Mouse (Mus musculus) kidney, postnatal 0 days (tissue): ENCODE measurements around the gene Fahd1. TPM values are rescaled to one million over a fixed set of nuclear protein-coding genes. Genes with fewer than 3 reads are reported as not detected.

Experiments
- ATAC-seq: fragments of 200-750 bp; cut with Nextera tagmentation; replicated peaks from 2 replicates; pipeline ENCODE4 v1.8.0; 2017; ENCODE audit warnings: low read depth, moderate number of reproducible peaks, moderate TSS enrichment, moderate library complexity; ENCODE audit not compliant: low FRiP score
- DNase-seq: peaks from one replicate; pipeline ENCODE4 v3.0.0-alpha.2; 2016; ENCODE audit warnings: low spot score
- H3K27ac ChIP-seq: fragments of 300-500 bp; sonication (generic); 2 replicates; pipeline ENCODE4 v1.5.1; 2014; ENCODE audit warnings: mild to moderate bottlenecking
- H3K27me3 ChIP-seq: fragments of 300-500 bp; sonication (generic); 2 replicates; pipeline ENCODE4 v1.6.1; 2014; ENCODE audit warnings: low read length, mixed read lengths; ENCODE audit not compliant: insufficient read depth
- H3K36me3 ChIP-seq: fragments of 300-500 bp; sonication (generic); 2 replicates; pipeline ENCODE4 v1.6.1; 2014; ENCODE audit warnings: low read length, mixed read lengths; ENCODE audit not compliant: insufficient read depth
- H3K4me1 ChIP-seq: fragments of 300-500 bp; sonication (generic); replicated peaks from 2 replicates; pipeline ENCODE4 v1.6.1; 2014; ENCODE audit warnings: antibody characterized with exemption, low read length, mixed read lengths; ENCODE audit not compliant: insufficient read depth
- H3K4me2 ChIP-seq: fragments of 300-500 bp; sonication (generic); 2 replicates; pipeline ENCODE4 v1.6.1; 2014; ENCODE audit warnings: mild to moderate bottlenecking, low read length, moderate library complexity, mixed read lengths
- H3K4me3 ChIP-seq: fragments of 300-500 bp; sonication (generic); replicated peaks from 2 replicates; pipeline ENCODE4 v1.5.1; 2014; ENCODE audit warnings: low read depth, low read length
- H3K9ac ChIP-seq: fragments of 300-500 bp; sonication (generic); 2 replicates; pipeline ENCODE4 v1.6.1; 2014; ENCODE audit warnings: low read depth, low read length
- H3K9me3 ChIP-seq: fragments of 300-500 bp; sonication (generic); replicated peaks from 2 replicates; pipeline ENCODE4 v1.6.1; 2016; ENCODE audit warnings: low read length, inconsistent platforms, mixed read lengths
- CTCF ChIP-seq: IDR thresholded peaks from 2 replicates; pipeline ENCODE4 v1.5.1; 2016; ENCODE audit warnings: antibody characterized with exemption, low read depth, mild to moderate bottlenecking, moderate library complexity
- WGBS: fragments of 180-500 bp; shearing (Covaris S2); extraction: QIAGEN DNeasy Blood & Tissue Kit; methylation state at CpG from one replicate; pipeline ENCODE4 v1.1.7; 2014; 5-methylcytosine and 5-hydroxymethylcytosine counted together
- polyA plus RNA-seq: library from polyadenylated mRNA; unstranded; fragments of >200 nt; fragmentation: Nextera tagmentation; extraction: Ambion mirVana; gene quantifications from 2 replicates; pipeline ENCODE4 v1.2.1, GENCODE M21; 2015

The Fahd1 gene
- polyA plus RNA-seq, 1 experiment from 2014 or later: 88.0 TPM

DNA sequence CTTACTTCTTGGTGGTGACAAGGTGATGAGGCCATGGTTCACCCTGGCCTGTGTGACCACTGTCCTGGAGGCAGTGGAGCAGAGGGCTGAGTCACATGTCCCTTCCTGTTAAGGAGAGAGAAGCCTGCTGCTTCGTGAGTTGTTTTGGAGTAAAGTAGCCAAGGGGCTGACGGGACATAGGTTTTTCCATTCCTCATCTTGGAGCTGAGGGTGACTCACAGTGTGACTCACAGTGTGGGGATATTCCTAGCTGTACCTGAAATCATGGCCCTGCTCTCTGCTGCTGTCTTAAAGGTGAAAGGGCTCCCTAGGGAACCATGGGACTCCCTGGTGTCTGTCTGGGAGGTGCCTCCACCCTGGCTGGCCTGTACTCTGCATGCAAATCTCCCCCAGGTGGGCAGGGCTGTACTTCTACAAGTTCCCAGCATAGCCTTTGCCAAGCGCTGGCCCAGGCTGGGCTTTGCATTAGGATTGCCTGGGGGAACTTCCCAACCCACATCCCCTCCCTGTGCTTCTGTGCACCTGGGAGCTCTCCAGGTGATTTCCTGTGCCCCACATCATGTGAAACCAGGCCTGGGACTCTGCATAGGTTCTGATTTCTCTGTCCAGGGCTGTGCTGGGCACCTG lies 5.8 kb upstream of the Fahd1 start:
- peaks cover 11% of the 10 kb centered on the region; the same call in 1 of the 2 replicates for H3K36me3 ChIP-seq
- WGBS: 91% methylated on average over 3 of the region's 3 CpGs

DNA sequence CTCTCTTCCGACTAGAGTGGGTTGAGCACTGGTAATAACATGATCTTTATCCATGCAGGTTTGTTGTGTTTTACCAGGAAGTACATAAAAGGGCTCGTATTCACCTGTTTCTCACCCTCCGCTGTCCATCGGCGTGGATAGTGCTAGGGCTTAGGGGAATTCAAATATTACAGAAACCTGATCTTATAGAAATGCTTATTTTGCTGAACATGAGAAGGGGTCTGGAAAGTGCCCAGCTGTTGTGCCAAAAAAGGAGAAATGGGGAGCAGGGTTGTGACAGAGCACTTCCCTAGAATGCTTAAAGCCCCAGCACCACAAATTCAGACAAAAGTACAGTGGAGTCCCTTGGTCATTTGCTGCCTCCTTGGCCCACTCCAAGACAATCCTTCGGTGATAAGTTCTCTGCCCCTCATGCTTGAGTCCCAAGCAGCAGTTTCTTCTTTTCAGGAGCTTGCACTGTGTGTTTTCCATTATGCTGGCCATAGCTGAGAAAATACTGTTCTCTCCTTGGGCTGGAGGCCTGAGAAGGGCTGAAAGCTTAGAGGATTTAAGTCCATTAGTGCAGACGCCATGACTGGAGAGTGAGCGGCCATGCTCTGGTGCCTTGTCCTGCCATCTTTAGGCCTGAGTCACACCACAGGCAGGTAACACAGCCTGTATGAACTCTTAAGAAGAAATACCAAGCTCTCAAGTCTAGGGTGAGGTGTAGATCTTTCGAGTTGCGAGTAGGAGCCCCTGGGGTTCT lies 1.4 kb upstream of the Fahd1 start:
- Histone ChIP-seq H3K4me2 (peak overlapping the region; percentile 81), H3K9ac (peak overlapping the region; percentile 71), H3K4me1 (0 out of 2 replicates have a peak, but pooled peaks cover 8% of the 10 kb centered on the region), H3K27ac (no peak overlapping the region), H3K36me3 (peaks cover 6% of the 10 kb centered on the region; the same call in 1 of the 2 replicates), H3K27me3 (no peaks in the 10 kb centered on the region), H3K9me3 (no peaks in the 10 kb centered on the region), H3K4me3 (peak overlapping the region; percentile 68)
- DNase-seq: no peak
- ATAC-seq: no peak
- no peak for TF ChIP-seq CTCF
- WGBS: 59% methylated on average over 10 of the region's 10 CpGs

More for the DNA sequence above, 5.8 kb upstream of the Fahd1 start:
- peak; percentile 25; the same call in 1 of the 2 replicates for ATAC-seq
- Histone ChIP-seq H3K4me3 (no peak overlapping the region), H3K4me1 (0 out of 2 replicates have a peak, but pooled peaks cover 5% of the 10 kb centered on the region), H3K9me3 (no peaks in the 10 kb centered on the region), H3K4me2 (no peak overlapping the region), H3K9ac (no peak overlapping the region), H3K27me3 (no peaks in the 10 kb centered on the region), H3K27ac (no peak overlapping the region)
- DNase-seq: no peak
- TF ChIP-seq CTCF: no peak

DNA sequence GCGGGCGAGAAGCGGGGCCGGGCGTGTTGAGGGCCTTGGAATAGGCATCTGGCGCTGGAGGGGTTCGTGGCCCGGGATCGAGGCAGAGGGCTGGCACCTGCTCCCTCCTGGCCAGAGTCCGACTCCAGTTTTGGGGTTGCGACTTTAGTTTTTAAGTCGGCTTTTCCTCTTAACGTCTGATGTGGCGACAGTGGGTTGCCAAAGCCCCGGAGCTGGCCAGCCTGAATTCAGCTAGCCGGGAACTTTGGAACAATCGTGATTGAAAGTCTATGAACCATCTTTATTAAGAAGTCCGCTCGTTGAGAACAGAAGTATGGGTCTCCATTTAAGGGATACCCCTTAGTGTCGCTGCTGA lies 586 bp upstream of the Fahd1 start:
- no peak for TF ChIP-seq CTCF
- Histone ChIP-seq H3K4me3 (peak overlapping the region; percentile 68), H3K4me1 (0 out of 2 replicates have a peak, but pooled peaks cover 8% of the 10 kb centered on the region), H3K27ac (peak overlapping the region; percentile 85), H3K27me3 (no peaks in the 10 kb centered on the region), H3K36me3 (peaks cover 3% of the 10 kb centered on the region; the same call in 1 of the 2 replicates), H3K9ac (peak overlapping the region; percentile 71), H3K4me2 (peak overlapping the region; percentile 81), H3K9me3 (no peaks in the 10 kb centered on the region)
- under 1% methylated on average over 20 of the region's 20 CpGs for WGBS
- ATAC-seq (no peak), DNase-seq (no peak)

DNA sequence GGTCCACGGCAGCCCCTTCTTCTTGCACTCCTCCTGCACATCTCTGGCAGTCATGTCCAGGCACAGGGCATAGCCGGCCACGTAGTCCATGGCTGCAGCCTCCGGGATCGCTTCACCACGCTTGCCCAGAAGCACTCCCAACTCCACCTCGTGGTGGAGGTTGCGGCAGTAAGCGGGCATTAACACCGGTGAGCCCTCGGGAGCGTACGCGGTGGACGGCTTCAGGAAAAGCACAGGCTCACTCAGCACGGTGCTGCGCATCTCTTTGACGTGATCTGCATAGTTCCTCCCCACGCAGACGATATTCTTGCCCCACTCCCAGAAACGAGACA lies 465 bp downstream of the Fahd1 start:
- no peaks in the 10 kb centered on the region for H3K27me3 ChIP-seq
- peak overlapping the region; percentile 85 for H3K27ac ChIP-seq
- peak overlapping the region; percentile 64 for H3K9ac ChIP-seq
- peak overlapping the region; percentile 68 for H3K4me3 ChIP-seq
- ATAC-seq: peak; percentile 21
- H3K4me1 ChIP-seq: 0 out of 2 replicates have a peak, but pooled peaks cover 8% of the 10 kb centered on the region
- H3K9me3 ChIP-seq: no peaks in the 10 kb centered on the region
- peak; percentile 45; the same call in 1 of the 2 replicates for TF ChIP-seq CTCF
- peak overlapping the region; percentile 81 for H3K4me2 ChIP-seq
- WGBS: under 1% methylated on average over 21 of the region's 21 CpGs
- DNase-seq: no peak
- H3K36me3 ChIP-seq: 0 out of 2 replicates have a peak, but pooled peaks cover 3% of the 10 kb centered on the region

DNA sequence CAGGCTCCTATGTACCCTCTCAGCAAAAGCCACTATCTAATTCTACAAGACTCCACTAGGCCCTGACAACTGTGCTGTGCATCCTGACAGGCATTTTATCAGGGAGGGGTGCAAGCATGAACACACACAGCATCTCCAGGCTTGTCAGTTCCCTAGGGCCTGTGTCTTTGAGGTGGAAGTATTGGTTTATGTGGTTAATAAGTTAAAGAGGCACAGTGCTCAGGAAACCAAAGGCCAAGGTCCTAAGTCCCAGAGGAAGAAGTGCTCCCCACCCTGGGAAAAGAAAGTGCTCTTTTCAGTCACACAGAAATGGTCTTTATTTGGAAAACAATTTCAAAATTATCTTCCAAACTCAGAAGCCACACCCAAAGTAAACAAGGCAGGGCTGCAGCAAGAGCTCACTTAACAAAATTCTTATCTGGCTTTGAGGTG lies 1.5 kb downstream of the Fahd1 start:
- no peaks in the 10 kb centered on the region for H3K27me3 ChIP-seq
- H3K4me3 ChIP-seq: peak overlapping the region; percentile 68
- H3K9ac ChIP-seq: no peak overlapping the region
- ATAC-seq (no peak), DNase-seq (no peak)
- H3K27ac ChIP-seq: peak overlapping the region; percentile 85
- no peak for TF ChIP-seq CTCF
- H3K4me1 ChIP-seq: 0 out of 2 replicates have a peak, but pooled peaks cover 8% of the 10 kb centered on the region
- no peaks in the 10 kb centered on the region for H3K9me3 ChIP-seq
- H3K4me2 ChIP-seq: peak overlapping the region; percentile 81
- 0 out of 2 replicates have a peak, but pooled peaks cover 2% of the 10 kb centered on the region for H3K36me3 ChIP-seq

DNA sequence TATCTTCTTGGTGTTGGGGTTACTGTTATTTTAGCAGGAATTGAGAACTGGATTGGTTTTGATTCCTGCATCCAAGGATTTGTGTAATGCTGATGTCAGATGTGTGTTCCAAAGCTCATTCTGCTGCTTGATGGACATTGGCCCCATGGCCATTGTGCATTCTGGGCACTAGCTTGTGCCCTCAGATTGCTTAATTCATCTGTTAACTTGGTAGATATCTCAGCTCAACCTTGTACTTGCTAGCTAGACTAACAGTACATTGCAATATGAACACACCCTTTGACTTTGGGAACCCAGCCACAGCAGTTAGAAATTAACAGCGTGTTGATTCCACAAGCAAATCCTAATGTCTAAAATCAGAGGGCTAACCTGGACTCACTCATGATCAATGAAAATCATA lies 2.8 kb downstream of the Fahd1 start:
- Histone ChIP-seq H3K4me3 (no peak overlapping the region), H3K9ac (no peak overlapping the region), H3K9me3 (no peaks in the 10 kb centered on the region), H3K4me1 (0 out of 2 replicates have a peak, but pooled peaks cover 8% of the 10 kb centered on the region), H3K27ac (no peak overlapping the region), H3K4me2 (no peak overlapping the region), H3K36me3 (no peaks in the 10 kb centered on the region), H3K27me3 (no peaks in the 10 kb centered on the region)
- no peak for DNase-seq
- no peak for TF ChIP-seq CTCF
- WGBS: 98% methylated on average over 1 of the region's 1 CpGs
- ATAC-seq: no peak
